Mouse (Mus musculus): Measurements from ENCODE around the gene Zdhhc17. TPM values are rescaled to one million over a fixed set of nuclear protein-coding genes. Genes with fewer than 3 reads are reported as not detected.

The Zdhhc17 gene
- polyA plus RNA-seq (2012; rRNA removed) = 0.88 and 1.5 TPM in 2 replicates

DNA sequence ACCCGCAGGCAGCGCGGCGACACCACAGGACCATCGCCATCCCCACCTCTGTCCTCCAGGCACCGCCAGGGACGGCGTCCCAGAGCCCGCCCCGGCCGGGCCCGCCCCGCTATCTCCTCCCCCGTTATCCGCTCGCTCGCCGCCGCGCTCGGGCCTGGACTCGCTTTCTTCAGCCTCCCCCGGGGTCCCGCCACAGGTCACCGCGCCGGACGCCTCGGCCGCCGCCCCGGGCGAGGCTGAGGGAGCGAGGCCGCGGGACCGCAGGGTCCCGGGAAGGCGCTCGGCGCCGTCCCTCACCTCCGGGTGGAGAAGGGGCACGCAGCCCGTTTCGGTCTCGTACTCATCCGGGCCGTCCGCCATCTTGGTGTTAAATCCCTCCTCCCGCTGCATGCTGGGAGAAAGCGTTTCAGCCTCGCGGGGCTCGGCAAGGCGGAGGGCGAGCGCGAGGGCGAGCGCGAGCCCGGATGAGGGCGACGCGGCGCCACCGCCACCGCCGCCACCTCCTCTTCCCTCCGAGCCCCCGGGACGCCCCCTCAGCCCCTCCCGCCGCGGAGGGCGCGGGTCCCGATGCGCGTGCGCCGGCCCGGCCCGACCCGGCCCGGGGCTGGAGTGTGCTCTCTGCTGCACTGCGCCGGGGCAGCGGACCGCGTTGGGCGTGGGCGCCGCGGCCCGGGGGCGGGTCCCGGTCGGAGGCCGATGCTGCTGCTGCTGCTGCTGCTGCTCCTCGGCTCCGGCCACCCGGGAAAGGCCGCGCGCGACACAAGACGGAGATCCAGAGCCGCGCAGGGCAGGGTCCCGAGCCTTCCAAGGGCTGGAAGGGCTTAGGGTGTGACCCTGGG, at the start of gene Zdhhc17:
Zdhhc17 (minus strand) TSS at position 500 of the 839 bp plus-strand sequence.

DNA sequence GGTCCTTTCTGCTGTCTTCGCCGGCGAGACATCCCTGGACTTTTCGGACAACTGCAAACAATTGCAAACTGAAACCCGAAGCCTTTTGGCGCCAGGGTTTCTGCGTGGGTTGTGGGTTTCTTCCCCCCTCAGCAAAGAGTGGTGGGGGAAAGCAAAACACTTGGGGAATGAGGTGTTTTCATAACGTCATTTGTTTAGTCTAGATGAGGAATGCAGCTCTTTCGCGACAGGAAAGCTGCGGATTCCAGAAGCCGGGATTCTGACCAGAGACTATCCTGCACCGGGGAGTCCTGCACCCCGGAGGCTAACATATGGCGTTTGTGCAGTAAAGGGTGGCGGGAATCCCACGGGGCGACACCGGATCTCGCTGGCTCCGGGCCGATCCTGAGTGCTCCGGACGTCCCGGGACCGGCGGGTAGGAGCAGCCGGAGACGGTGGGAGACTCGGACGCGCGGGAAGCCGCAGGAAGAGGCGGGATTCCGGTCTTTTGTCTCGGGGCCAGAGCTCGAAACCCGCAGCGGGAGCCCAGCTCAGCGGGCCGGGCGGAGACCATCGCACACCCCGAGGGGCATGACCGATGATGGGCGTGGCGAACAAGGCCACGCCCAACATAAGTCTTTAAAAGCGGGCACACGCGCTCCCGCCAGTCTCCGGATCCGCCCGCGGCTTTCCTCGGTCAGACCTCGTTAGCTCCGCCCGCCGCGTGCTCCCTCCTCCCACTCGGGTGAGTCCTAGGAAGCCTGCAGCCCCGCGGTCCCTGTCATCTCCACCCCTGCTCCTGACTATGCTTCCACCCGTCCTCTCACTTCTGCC, 90.2 kb downstream of the Zdhhc17 start, which contains the start of gene Csrp2:
Csrp2 (plus strand) TSS at position 259 of the 813 bp plus-strand sequence.

Other genes with a start within 250 kb of the Zdhhc17 start
- 46.2 and 57.9 TPM in 2 replicates for gene Csrp2, start 90.4 kb downstream of the Zdhhc17 start, polyA plus RNA-seq (2012; rRNA removed)
- gene Osbpl8, start 154.6 kb upstream of the Zdhhc17 start, polyA plus RNA-seq (2012; rRNA removed) = 0.34 and 0.35 TPM in 2 replicates